ENCODE assay signal across 8 mouse cellular contexts in the genomic region with DNA sequence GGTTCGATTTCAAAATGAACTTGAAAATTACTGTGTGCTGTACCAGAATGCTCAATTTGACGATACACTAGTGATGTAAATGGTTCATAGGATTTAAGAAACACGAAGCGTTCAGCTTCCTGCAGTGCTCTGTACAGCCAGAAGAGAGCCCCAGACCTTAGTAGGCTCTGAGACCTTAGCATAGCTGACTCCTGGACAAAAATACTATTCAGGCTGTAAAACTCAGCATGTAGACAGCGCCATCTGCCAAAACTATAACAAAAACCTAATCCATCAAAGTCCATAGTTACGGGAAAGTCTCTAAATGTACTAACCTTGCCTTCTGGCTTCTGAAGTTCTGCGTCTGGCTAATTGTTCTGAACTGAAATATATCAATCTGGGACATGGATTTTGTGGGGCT. TPM values are rescaled to one million over a fixed set of nuclear protein-coding genes. Genes with fewer than 3 reads are reported as not detected.
DNase-seq lines count a peak whose midpoint lies in the region; ATAC-seq and TF ChIP-seq lines count a peak whose summit lies in the region.

No protein-coding gene starts in this region.

- peak; percentile 33 to 77 for DNase-seq in adrenal gland, adult (ENCODE audit: inconsistent age in 2 of 2, low spot score in 1 of 2)
- DNase-seq in adrenal gland, postnatal 4 days (ENCODE audit: low spot score in 2 of 2) = no peak
- DNase-seq in embryo, embryonic 10 days (ENCODE audit: low spot score) = peak; percentile 65

- no peaks in the 10 kb centered on the region for H3K9me3 ChIP-seq in E14TG2a.4 (ENCODE audit: low read length)
- no peaks in the 10 kb centered on the region for H3K9me3 ChIP-seq in heart, embryonic 13.5 days
- H3K9me3 ChIP-seq in kidney, embryonic 16.5 days (ENCODE audit: low read length) = no peaks in the 10 kb centered on the region
- no peaks in the 10 kb centered on the region for H3K9me3 ChIP-seq in stomach, embryonic 16.5 days (replicated peaks; ENCODE audit: control insufficient read depth, low read length)

- no peaks in the 10 kb centered on the region for H3K36me3 ChIP-seq in E14TG2a.4 (ENCODE audit: insufficient read depth, low read length)
- peaks cover under 1% of the 10 kb centered on the region for H3K36me3 ChIP-seq in heart, embryonic 13.5 days
- no peaks in the 10 kb centered on the region for H3K36me3 ChIP-seq in kidney, embryonic 16.5 days (ENCODE audit: insufficient read depth, low read length)
- H3K36me3 ChIP-seq in macrophage (ENCODE audit: inconsistent target) = no peaks in the 10 kb centered on the region
- no peaks in the 10 kb centered on the region for H3K36me3 ChIP-seq in stomach, embryonic 16.5 days (ENCODE audit: control insufficient read depth, insufficient read depth, low read length)

- H3K4me3 ChIP-seq in E14TG2a.4 (replicated peaks; ENCODE audit: low read length) = peak overlapping the region; percentile 97
- H3K4me3 ChIP-seq in heart, embryonic 13.5 days = peak overlapping the region; percentile 92
- H3K4me3 ChIP-seq in kidney, embryonic 16.5 days (ENCODE audit: low read length) = peak overlapping the region; percentile 70
- peak overlapping the region; percentile 99 for H3K4me3 ChIP-seq in macrophage (ENCODE audit: inconsistent target)
- H3K4me3 ChIP-seq in stomach, embryonic 16.5 days (replicated peaks; ENCODE audit: low read length) = peak overlapping the region; percentile 82

- no peaks in the 10 kb centered on the region for H3K27me3 ChIP-seq in E14TG2a.4 (ENCODE audit: insufficient read depth, low read length)
- no peaks in the 10 kb centered on the region for H3K27me3 ChIP-seq in heart, embryonic 13.5 days (replicated peaks)
- H3K27me3 ChIP-seq in kidney, embryonic 16.5 days (ENCODE audit: insufficient read depth, low read length) = no peaks in the 10 kb centered on the region
- H3K27me3 ChIP-seq in stomach, embryonic 16.5 days (ENCODE audit: control insufficient read depth, insufficient read depth, low read length) = no peaks in the 10 kb centered on the region

- TF ChIP-seq CTCF in E14TG2a.4 (conservative IDR thresholded peaks at IDR 0.05; ENCODE audit: low read length) = peak; percentile 25; the same call in 1 of the 2 replicates

- H3K4me2 ChIP-seq in heart, embryonic 13.5 days = peak overlapping the region; percentile 86
- H3K4me2 ChIP-seq in kidney, embryonic 16.5 days (replicated peaks; ENCODE audit: low read depth, low read length) = peak overlapping the region; percentile 58
- H3K4me2 ChIP-seq in stomach, embryonic 16.5 days (ENCODE audit: low read depth, low read length) = peak overlapping the region; percentile 81

- no peak for ATAC-seq in heart, embryonic 13.5 days (ENCODE audit: extremely low read depth, insufficient number of reproducible peaks, low FRiP score, low TSS enrichment)
- ATAC-seq in kidney, embryonic 16.5 days (ENCODE audit: low FRiP score, low TSS enrichment) = peak; percentile 77
- ATAC-seq in stomach, embryonic 16.5 days (ENCODE audit: insufficient read depth, low FRiP score) = peak; percentile 73

- H3K9ac ChIP-seq in heart, embryonic 13.5 days = peak overlapping the region; percentile 89
- H3K9ac ChIP-seq in kidney, embryonic 16.5 days (replicated peaks; ENCODE audit: low read length) = peak overlapping the region; percentile 73; the same call in 1 of the 2 replicates
- H3K9ac ChIP-seq in stomach, embryonic 16.5 days (ENCODE audit: low read length) = peak overlapping the region; percentile 50; the same call in 1 of the 2 replicates

- 27% methylated on average over 7 of the region's 7 CpGs for WGBS in heart, embryonic 13.5 days
- WGBS in kidney, embryonic 16.5 days = 20% methylated on average over 7 of the region's 7 CpGs
- WGBS in macrophage (ENCODE audit: missing documents) = 10% methylated on average over 7 of the region's 7 CpGs
- WGBS in stomach, embryonic 16.5 days = 19% methylated on average over 7 of the region's 7 CpGs

- H3K79me2 ChIP-seq in macrophage (ENCODE audit: inconsistent target) = peaks cover 36% of the 10 kb centered on the region; the same call in 1 of the 2 replicates

- no peak overlapping the region for H3K27ac ChIP-seq in heart, embryonic 13.5 days (replicated peaks)
- H3K27ac ChIP-seq in kidney, embryonic 16.5 days (ENCODE audit: low read length) = peak overlapping the region; percentile 43; the same call in 1 of the 2 replicates
- H3K27ac ChIP-seq in macrophage = peak overlapping the region; percentile 43; the same call in 1 of the 2 replicates
- H3K27ac ChIP-seq in stomach, embryonic 16.5 days (ENCODE audit: low read length) = peak overlapping the region; percentile 32

- H3K4me1 ChIP-seq in E14TG2a.4 (replicated peaks; ENCODE audit: low read depth, low read length) = peaks cover 18% of the 10 kb centered on the region
- peaks cover 19% of the 10 kb centered on the region for H3K4me1 ChIP-seq in heart, embryonic 13.5 days
- H3K4me1 ChIP-seq in kidney, embryonic 16.5 days (ENCODE audit: insufficient read depth, low read length) = peaks cover 11% of the 10 kb centered on the region; the same call in 1 of the 2 replicates
- H3K4me1 ChIP-seq in stomach, embryonic 16.5 days (ENCODE audit: control insufficient read depth, insufficient read depth, low read length) = peaks cover 7% of the 10 kb centered on the region; the same call in 1 of the 2 replicates

RNA-seq across cellular contexts. Expression of a gene that starts 0.6 kb away (rescaled TPM):
- total RNA-seq in adrenal gland, postnatal 4 days (2021) = 10 to 100 TPM; 12.8 to 13.7 TPM
- 6.3 and 8.4 TPM in 2 replicates for polyA plus RNA-seq in heart, embryonic 13.5 days (2015; fragmentation: Nextera tagmentation; extraction: Ambion mirVana)
- 11.8 and 13.9 TPM in 2 replicates for polyA plus RNA-seq in kidney, embryonic 16.5 days (2015; fragmentation: Nextera tagmentation; extraction: Ambion mirVana)
- 10 to 100 TPM in 23 of 26 experiments, 1 to 10 TPM in 3; 9.8 to 56.9 (median 17.5) TPM for total RNA-seq in macrophage (2018; cell fraction: chromatin; rRNA removed)
- total RNA-seq in macrophage (2018; cell fraction: cytosol; rRNA removed) = 10 to 100 TPM in 1 of 26 experiments, 1 to 10 TPM in 25; 3.0 to 10.2 (median 7.4) TPM
- 10 to 100 TPM in 20 of 26 experiments, 1 to 10 TPM in 6; 5.9 to 40.8 (median 14.6) TPM for total RNA-seq in macrophage (2018; cell fraction: nucleus; rRNA removed)
- polyA plus RNA-seq in macrophage (2018) = 3.5 to 7.6 TPM (median 7.1 TPM) in 3 replicates
- polyA plus RNA-seq in stomach, embryonic 16.5 days (2015; fragmentation: Nextera tagmentation; extraction: Ambion mirVana) = 10.6 and 12.2 TPM in 2 replicates

RNA-seq across cellular contexts. Expression of a gene that starts 33.4 kb away (rescaled TPM):
- total RNA-seq in adrenal gland, postnatal 4 days (2021) = 1 to 10 TPM; 1.1 to 1.3 TPM
- 0.23 and 0.39 TPM in 2 replicates for polyA plus RNA-seq in heart, embryonic 13.5 days (2015; fragmentation: Nextera tagmentation; extraction: Ambion mirVana)
- polyA plus RNA-seq in kidney, embryonic 16.5 days (2015; fragmentation: Nextera tagmentation; extraction: Ambion mirVana) = 0.07 and 0.09 TPM in 2 replicates
- total RNA-seq in macrophage (2018; cell fraction: chromatin; rRNA removed) = not detected
- not detected for total RNA-seq in macrophage (2018; cell fraction: cytosol; rRNA removed)
- total RNA-seq in macrophage (2018; cell fraction: nucleus; rRNA removed) = not detected
- not detected in 3 replicates for polyA plus RNA-seq in macrophage (2018)
- not detected in 2 replicates for polyA plus RNA-seq in stomach, embryonic 16.5 days (2015; fragmentation: Nextera tagmentation; extraction: Ambion mirVana)

Comparison
In these comparisons a context has a peak if more than half of its experiments do, and no peak if none do; other contexts are left out.
1. DNase-seq: peak in adrenal gland, adult (2 of 2) and embryo, embryonic 10 days (single experiment); none in adrenal gland, postnatal 4 days (0 of 2).
2. Peak in every context shown above with its lines, with median percentiles within 50 percentile points of each other: H3K4me3 ChIP-seq, H3K4me2 ChIP-seq and H3K9ac ChIP-seq.